Mouse (Mus musculus): ENCODE results near the gene Xntrpc.

Xntrpc gene

DNA sequence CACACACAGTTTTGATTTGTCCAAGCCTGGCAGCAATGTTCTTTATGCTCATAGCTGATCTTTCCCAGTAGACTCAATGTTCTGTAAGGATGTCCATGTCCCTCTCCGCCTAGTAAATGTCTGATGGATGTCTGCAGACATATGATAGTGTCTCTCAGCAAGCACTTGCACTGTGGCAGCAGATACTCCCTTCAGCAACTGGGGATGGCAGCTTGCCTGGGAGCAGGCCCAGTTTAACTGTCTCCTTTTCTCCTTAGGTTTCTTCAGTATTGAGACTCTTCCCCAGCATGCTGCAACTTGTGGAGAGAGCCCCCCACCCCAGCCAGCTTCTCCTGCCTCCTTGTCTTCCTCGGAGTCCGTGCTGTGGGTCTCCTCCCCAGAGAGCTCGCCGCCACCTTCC is 16.3 kb downstream of the Xntrpc start:
- no peak for DNase-seq (ENCODE audit: low spot score)

DNA sequence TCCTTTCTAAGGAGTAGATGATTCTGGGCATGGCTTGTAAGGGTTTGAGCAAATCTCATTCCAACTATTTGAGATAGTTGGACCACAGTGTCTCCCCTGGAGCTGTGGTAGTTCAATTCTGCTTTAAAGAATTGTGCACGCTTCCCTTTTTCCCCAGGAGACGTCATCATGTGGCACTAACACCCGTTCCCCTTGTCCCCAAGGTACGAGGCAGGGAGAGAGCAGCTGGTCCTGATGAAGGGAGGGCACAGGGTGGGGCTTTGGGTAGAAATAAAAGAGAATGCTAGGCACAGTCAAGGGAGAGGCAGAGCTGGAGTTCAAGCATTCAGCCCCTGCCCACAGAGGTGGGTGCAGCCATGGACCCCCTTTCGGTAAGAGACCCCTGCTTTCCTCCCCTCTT is 17.3 kb downstream of the Xntrpc start, which contains the start of gene Trpc2:
Gene Trpc2, plus strand, starts transcription at position 301 of the 400 bp plus-strand sequence.
- no peak for DNase-seq (ENCODE audit: low spot score)

DNA sequence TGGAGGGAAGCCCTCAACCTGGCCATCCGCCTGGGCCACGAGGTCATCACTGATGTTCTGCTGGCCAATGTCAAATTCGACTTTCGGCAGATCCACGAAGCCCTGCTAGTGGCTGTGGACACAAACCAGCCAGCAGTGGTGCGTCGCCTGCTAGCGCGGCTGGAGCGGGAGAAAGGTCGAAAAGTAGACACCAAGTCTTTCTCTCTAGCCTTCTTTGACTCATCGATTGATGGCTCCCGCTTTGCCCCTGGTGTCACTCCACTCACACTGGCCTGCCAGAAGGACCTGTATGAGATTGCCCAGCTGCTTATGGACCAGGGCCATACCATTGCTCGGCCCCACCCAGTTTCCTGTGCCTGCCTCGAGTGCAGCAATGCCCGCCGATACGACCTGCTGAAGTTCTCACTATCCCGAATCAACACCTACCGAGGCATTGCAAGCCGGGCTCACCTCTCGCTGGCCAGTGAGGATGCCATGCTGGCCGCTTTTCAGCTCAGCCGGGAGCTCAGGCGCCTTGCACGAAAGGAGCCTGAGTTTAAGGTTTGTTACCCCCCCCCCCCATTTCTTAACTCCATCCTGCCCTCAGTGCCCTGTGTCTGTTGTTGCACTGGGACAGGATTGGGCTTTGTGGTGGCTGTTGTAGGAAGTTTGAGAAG is 18.7 kb downstream of the Xntrpc start:
- DNase-seq (ENCODE audit: low spot score): no peak

DNA sequence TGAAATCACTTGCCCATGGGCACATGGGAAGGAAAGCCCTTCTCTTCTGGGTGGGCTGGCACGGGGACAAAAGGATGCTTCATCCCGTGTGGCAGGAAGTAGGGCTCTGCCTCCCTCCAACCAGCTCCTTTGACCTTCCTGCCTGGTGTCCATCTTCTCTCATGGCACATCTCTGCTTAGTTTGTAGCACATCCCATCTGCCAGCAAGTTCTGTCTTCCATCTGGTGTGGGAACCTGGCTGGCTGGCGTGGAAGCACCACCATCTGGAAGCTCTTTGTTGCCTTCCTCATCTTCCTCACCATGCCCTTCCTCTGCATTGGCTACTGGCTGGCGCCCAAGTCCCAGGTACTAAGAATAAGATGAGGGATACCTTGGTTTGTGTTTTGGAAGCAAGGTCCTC is 21.8 kb downstream of the Xntrpc start:
- DNase-seq (ENCODE audit: low spot score): no peak

DNA sequence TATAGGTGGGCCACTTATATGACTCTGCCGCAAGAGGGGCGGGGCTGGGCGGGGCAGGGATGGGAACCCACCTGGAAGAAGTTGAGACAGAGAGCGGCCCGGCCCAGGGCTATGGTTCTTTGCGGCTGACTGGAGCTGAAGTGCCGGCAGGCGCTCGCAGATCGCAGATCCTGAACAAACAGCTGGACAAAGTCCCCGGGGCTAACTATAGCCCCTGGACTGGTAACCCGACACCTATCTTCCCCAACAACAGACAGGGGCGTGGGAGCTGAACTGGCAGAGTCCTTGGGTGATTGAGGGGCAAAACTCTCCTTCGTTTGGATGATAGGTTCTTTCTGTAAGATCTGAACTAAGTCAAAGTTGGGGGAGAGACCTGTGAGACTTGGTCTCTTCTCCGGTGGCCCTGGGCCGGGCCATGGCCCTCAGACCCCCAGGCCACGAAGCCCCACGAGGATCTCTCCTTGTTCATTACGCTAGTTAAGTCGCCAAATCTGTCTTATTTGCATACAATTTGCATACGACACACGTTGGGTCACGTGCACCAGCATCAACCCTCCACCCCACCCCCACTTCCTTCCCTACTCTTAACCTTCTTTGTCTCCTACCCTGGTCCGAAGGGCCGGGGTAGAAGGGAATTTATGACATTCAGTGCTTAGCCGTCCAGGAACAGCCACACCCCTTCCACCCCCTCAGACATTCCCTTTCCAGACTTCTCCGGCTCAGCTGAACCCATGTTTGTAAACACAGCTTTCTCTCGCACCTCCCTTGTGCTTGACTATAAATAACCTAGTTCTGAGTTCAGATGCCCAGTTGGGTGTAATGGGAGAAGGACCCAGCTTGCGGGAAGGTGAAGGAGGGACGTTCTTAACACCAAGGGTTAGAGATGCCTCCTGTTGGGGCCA is 34.5 kb downstream of the Xntrpc start:
- DNase-seq (ENCODE audit: low spot score): no peak

DNA sequence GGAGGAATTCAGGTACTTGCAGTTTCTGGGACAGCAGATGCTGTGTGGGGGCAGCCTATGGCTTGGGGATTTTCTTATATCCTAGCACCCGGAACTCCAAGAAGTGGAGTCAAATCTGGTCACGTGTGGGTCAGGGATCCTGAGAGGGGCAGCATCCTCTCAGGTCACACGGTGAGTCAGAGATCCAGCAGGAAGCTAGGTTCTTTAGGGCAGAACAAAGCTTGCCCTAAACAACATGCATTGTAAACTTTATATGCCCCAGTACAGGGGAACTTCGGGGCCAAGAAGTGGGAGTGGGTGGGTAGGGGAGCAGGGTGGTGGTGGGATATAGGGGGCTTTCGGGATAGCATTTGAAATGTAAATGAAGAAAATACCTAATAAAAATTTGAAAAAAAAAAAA is 35.4 kb downstream of the Xntrpc start:
- DNase-seq (ENCODE audit: low spot score): no peak

DNA sequence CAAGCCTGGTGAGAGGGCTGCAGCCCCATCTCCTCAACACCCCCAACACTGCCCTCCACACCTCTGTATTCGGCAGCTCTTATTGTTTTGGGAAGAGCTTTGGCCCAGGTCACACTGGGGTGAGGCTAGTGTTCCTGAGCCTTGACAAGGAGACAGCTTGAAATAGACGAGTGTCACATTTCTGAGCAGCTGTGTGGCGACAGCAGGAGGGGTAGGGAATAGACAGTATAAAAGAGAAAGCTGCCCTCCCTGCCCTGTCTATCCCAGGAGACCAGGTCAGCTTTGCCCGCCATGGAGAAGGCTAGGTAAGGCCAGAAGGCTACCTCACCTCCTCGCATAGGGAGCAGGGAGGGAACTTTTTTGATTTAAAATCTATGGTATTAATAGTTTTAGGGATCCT is 36.0 kb downstream of the Xntrpc start, which contains the start of gene Art1:
Gene Art1, plus strand, starts transcription at position 257 of the 400 bp plus-strand sequence.
- no peak for DNase-seq (ENCODE audit: low spot score)

DNA sequence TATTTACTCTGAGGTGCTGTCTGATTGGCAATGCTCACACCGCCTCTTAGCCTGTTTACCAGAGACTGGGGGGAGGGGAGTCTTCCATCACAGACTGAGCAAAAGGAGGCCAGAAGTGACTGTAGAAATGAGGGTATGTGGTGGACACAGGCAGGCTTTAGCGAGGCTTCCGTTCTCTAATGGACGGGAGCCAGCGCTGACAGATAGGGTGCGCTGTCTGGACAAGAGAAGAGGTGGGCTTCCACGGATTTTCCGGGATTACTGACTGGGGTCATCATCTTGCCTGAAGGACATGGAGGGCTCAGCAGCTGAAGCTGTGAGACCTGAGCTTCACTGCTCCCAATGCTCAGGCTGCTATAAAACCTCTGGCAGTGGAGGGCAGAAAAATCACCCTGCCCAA is 36.7 kb downstream of the Xntrpc start:
- DNase-seq (ENCODE audit: low spot score): no peak

DNA sequence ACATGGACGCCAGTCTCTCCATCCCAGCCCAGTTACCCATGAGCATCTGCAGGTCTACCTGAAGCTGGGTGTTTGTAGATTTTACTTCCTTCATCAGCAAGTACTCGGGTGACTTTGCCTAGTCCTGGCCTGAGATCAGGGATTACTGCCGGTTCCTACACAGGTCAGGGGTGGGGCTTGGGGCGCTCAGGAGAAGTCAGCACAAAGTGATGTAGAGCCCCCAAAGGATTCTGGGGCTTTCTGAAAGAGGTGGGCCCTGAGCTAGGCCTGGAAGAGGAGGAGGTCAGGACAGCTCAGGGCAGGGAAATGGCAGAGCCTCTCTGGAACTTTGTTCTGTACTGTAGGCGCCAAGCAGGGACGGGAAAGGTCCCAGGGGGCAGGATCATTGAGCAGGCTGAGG is 37.2 kb downstream of the Xntrpc start:
- DNase-seq (ENCODE audit: low spot score): no peak

DNA sequence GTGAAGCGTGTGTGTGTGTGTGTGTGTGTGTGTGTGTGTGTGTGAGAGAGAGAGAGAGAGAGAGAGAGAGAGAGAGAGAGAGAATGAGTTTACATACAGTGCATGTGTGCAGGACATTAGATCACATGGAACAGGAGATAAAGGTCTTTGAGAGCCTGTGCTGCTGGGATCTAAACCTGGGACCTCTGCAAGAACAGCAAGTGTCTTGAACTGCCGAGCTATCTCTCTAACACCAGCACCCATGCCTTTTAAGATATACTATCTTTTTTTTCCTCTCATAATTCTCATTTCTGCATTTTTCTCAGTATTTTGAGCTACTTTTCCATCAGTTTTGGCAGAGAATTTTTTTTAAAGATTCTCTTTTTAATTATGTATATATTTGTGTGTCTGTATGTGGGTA is 38.0 kb downstream of the Xntrpc start:
- no peak for DNase-seq (ENCODE audit: low spot score)

DNA sequence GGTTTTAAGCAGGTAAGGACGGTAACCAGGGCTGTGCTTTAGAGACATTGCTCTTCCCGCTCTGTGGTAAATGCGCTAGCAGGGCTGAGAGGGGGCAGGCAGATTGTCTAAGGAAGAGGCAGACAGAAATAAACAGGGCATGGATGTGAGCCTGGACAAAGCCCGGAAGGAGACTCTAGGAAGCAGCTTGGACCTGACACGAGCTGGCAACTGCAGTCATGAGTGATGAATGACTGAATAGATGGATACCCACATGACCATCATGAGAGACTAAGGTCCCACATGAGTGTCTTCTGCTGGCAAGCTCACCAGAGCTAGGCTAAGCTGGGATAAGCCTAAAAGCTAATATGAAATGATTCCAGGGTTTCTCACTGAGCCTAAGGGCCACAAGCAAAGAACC is 38.6 kb downstream of the Xntrpc start:
- DNase-seq (ENCODE audit: low spot score): no peak

DNA sequence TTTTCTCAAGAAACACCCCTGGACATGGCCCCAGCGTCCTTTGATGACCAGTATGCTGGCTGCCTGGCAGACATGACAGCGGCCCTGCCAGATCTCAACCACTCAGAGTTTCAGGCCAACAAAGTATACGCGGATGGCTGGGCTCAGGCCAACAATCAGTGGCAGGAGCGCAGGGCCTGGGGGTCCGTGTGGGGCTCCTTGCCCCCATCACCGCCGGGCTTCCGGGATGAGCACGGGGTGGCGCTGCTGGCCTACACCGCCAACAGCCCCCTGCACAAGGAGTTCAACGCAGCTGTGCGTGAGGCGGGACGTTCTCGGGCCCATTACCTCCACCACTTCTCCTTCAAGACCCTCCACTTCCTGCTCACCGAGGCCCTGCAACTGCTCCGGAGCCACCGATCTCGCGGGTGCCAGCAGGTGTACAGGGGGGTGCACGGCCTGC is 41.2 kb downstream of the Xntrpc start:
- peak; percentile 34 for DNase-seq (ENCODE audit: low spot score)

DNA sequence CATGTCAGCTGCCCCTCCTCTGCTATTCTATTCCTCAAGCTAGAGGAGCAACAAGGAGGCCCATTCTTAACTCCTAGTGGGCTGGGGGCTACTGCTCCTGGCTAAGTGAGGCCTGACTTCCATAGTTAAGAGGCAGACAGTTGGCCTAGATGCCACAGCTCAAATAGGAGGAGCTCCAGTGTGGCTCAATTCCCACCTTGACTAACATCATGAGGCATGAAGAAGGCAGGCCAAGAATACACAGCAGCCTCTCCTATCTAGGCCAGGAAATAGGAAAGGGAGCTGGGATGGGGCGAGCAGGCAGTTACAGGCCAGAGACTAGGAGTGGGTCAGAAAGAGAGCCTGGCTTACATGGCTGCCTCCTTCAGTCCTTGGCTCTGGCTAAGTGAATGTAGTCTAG is 42.7 kb downstream of the Xntrpc start:
- DNase-seq (ENCODE audit: low spot score): no peak

DNA sequence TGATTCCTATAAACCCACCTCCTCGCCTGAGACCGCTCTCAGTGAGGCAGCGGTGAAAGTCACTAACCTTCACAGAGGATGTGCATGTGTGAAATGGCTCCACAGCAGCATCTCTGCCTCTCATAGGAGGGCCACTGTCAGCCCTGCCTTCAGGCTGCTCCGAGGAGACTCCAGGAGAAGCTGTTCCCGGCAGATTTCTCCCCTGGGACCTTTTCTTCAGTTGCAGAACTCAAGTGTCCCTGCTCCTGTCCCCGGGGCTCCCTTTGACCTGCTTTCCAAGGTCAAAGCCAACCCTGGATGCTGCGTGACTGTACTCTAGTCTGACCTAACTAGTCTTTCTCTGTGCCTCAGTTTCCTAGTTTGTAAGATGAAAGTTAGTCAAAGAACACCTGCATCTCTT is 43.7 kb downstream of the Xntrpc start, which contains the start of gene Art5:
Gene Art5, minus strand, starts transcription at position 319 of the 400 bp plus-strand sequence.
- no peak for DNase-seq (ENCODE audit: low spot score)

DNA sequence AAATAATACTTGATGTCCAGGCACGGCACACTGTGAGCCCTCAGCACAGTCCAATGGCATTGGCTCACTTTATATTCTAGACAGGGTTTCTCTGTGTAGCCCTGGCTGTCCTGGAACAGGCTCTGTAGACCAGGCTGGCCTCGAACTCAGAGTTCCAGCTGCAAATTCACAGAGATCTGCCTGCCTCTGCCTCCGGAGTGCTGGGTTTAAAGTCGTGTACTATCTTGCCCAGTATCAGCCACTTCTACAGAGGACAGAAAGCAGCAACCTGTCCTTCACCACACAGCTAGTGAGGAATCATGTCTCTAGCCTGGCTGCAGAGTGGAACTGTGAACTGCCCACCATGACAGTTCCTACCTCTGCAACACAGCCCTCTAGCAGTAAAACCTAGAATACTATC is 44.2 kb downstream of the Xntrpc start:
- no peak for DNase-seq (ENCODE audit: low spot score)

DNA sequence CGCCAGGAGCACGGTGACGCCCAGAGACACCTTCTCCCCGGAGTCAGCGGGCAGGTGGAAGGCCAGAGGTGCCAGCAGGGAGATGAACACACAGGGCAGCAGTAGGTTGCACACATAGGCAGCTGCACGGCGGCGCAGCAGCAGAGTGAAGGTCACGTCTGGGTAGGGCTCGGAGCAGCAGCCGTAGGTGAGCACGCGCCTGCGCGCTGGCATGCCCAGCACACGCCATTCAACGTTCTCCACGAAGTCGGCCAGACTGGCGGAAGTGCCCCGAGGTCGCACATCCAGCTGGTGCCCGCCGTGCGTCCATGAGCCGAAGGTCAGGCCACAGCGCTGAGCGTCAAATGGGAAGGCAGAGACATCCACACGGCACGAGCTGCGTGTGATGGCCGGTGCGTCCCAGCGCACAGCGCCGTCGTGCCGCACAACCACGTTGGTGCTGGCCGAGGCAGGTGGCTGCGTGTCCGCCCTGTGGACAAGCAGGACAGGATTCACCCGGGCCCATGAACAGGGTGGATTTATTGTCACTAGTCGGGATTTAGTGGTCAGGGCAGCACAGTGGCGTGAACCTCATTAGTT is 47.7 kb downstream of the Xntrpc start:
- DNase-seq (ENCODE audit: low spot score): no peak

DNA sequence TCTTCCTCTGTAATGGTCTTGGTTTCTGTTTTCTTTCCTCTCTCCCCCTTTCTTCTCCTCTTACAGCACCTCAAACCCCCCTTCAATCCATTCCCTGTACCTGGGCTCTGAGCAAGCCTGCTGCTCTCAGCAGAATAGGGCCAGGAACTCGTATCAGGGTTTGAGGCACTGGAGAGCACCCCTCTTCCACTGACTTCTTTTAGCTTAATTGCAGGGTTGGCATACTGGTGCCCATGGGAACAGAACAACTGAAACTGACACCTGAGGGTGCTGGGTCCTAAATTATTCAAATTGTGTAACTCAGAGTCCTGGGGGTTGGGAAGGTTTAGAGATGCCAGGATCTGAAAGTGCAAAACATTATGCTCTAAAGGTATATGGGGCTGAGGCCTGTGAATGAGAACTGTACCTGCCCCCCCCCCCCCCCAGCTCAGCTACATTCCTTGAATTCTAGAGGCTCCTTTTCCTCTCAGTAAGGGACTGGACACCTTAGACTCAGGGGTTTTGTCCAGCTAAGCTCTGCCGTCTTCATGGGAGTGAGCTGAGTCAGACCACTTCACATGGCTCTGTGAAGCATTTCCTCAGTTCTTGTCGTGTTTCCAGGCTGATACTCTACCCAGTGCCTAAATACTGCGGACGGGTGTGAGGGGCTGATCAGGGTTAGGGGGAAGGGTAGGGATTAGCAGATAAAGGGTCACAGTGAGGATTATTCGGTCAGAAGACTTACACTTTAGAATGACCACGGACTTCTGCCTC is 51.2 kb downstream of the Xntrpc start, which contains the start of gene Chrna10:
Gene Chrna10, minus strand, starts transcription at position 250 of the 753 bp plus-strand sequence.
- DNase-seq (ENCODE audit: low spot score): no peak

DNA sequence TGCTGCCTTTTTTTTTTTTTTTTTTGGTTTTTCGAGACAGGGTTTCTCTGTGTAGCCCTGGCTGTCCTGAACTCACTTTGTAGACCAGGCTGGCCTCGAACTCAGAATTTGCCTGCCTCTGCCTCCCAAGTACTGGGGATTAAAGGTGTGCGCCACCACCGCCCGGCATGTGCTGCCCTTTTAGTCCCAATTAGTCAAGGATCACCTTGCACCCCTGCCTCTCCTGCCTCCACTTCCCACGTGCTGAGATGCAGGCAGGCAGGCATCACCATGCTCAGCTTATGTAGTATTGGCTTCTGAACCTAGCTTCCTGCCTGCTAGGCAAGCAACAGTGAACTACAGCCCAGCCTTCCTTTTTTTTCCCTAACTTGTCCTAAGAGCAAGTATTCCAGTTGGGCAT is 51.9 kb downstream of the Xntrpc start:
- no peak for DNase-seq (ENCODE audit: low spot score)

DNA sequence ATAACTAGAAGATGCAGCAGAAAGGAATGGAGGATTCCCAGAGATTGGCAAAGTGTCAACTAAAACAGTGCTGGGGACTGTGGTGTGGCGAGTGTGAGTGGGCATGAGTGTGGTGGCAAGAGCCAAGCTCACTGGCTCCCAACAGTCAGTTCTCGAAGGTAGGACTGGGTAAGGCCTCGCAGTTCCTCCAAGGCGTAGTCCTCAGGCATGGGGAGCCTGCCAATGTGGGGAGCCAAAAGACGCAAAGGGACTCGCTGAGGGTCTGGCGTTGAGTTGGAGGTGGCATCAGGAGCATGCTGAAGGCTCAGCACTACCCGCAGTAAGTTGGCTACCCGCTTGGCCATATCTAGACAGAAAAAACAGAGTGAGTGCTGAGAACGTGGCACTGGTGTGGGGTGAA is 54.8 kb downstream of the Xntrpc start:
- DNase-seq (ENCODE audit: low spot score): no peak

DNA sequence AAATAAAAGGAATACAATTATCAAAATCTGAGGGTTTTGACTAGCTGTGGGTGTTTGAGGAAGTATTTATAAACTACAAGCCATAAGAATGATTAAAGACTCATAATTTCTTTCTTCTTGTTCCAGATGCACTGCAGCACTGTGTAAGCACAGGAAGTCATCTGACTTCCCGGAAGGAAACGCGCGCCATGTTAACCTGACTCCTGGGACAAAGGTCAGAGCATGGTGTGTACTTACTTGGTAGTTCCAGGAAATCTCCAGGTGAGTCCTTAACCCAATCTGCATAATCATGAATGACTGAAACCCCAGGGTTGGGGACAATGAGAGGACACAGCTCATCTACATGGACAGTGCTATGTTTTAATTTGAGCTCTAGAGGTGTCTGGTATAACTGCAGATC is 66.9 kb downstream of the Xntrpc start:
- DNase-seq (ENCODE audit: low spot score): no peak

DNA sequence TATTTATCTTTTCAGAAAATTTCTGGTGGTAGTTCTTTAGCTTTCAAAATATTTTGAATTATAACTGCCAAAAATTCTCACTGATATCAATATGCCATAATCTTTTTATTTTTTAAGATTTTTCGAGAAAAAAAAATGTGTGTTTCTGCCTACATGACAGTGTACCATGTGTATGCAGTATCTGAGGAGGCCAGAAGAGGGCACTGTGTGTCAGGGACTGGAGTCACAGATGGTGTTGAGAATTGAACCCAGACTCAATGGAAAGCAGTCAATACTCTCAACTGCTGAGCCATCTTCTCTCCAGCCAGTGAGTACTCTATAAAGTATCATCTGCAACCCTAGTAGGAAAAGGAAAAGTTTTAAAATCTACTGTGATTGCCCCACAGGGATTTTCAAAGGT is 72.0 kb downstream of the Xntrpc start:
- no peak for DNase-seq (ENCODE audit: low spot score)

DNA sequence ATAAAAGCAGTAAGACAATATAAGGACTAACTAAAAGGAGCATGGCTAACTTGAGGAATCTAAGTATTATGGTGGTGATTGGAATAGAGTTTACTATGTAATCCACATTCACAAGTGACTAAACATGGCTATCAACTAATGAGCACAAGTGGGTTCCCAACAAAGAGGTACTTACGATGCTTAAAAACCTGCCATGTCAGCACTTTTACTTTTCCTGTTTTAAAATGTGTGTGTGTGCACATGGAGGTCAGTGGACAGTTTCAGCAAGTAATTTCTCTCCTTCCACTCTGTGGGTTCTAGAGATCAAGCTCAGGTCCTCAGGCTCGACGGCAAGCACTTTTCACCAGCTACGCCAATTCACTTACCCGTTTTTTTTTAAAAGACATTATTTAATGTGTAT is 72.4 kb downstream of the Xntrpc start:
- no peak for DNase-seq (ENCODE audit: low spot score)

All from testis, postnatal 14 days (tissue).